Mouse (Mus musculus): ENCODE data around the gene Cym.

DNA sequence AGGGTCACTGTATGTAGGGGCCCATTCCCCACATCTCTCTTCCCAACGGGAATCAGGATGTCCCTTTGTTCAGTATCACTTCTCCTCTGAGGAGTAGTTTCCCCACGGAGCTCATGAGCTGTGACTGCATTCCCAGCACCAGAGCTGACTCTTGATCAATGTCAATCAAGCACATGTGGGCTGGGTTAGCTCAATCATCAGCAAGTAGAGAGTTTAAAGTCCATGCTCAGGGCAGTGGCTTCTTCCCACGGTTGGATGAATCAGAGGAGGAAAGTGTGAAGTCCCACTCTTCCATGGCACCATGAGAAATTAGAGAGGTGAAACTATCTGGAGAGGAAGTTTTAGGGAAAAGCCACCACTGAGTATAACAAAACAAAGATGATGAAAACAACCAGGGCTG lies 27.5 kb upstream of the Cym start:
- TF ChIP-seq CTCF (IDR thresholded peaks at IDR 0.05; ENCODE audit: borderline replicate concordance, insufficient read depth, low read depth, low read length) (no peak), POLR2A (IDR thresholded peaks at IDR 0.05; ENCODE audit: borderline replicate concordance, insufficient read depth, low read length) (no peak)
